Mouse (Mus musculus) cerebellum, adult 2 months (tissue): ENCODE measurements around the gene Gdpd3.
A peak's percentile ranks its signal among the peaks of the same experiment; 100 is the strongest.

ENCODE experiments used
- CTCF ChIP-seq: fragments of 200-500 bp; IDR thresholded peaks from 2 replicates; pipeline ENCODE4 v1.5.1; 2011; ENCODE audit warnings: low read depth, mild to moderate bottlenecking, control low read depth, low read length, moderate library complexity, borderline replicate concordance; ENCODE audit not compliant: insufficient read depth
- POLR2A ChIP-seq: fragments of 200-500 bp; IDR thresholded peaks from 2 replicates; pipeline ENCODE4 v1.6.1; 2011; ENCODE audit warnings: low read length, control low read depth, borderline replicate concordance; ENCODE audit not compliant: insufficient read depth

DNA sequence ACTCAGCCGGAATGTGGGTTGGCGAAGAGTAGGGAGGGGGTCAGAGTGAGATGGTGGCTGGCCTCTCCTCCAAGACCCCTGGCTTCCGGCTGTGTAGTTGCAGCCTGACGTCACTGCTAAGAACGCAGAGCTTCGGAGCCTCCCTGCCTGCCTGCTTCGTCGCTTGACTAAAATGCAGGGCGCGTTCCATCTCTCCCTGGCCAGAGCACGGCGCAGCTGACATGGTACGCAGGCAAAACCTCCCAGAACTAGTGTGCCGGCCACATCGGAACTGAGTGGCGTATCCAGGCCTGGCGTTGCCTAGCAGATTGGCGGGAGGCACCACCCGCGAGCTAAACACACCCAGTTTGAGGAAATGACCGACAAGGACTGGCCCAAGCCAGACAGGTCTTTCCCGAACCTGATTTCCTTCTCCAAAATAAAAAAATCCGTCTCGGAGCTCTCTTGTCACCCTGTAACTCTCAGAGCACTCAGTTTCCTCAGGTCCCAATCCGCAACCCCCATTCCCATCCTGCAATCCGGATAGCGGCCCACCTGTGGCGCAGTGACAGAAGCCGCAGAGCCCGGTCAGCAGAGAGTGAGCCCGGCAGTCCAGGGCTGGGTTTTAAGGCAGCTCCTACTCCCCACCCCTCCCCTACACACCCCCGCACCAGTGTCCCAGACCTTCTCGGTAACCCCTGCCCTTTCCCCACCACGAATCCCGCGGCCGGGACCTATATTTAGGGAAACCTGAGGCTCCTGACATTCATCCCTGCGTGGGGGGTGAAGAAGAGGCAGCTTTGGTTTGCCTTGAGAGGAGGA lies 33.5 kb downstream of the Gdpd3 start:
- peak; percentile 39; the same call in 1 of the 2 replicates for TF ChIP-seq CTCF
- peak; percentile 82 for TF ChIP-seq POLR2A
